Comparison of ENCODE assay signal across 1 mouse cellular context in the genomic region with DNA sequence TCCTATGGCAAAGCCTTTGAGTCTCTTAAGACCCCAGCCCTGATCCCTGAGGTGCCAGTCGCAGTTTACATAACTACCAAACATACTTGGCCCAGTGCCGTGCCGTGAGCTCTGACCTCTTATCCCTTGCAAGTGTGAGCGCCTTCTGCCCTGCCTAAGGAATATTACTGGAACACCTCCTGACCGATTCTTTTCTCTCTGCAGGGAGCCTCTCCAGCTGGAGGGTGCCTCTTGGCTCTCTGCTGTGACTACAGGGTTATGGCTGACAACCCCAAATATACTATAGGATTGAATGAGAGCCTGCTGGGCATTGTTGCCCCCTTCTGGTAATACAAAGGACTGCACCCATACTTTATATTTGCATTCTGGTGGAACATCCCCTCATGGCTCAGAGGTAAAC.
TF ChIP-seq lines count a peak whose summit lies in the region.

No protein-coding gene starts in this region.

TF ChIP-seq in CH12.LX, 34 proteins besides CTCF, POLR2A, EP300 and RAD21:
- peak; percentile 56 for TF ChIP-seq SMC3 (IDR thresholded peaks at IDR 0.05; ENCODE audit: low read depth, low read length)
- no peak for TF ChIP-seq CHD1 (IDR thresholded peaks at IDR 0.05; ENCODE audit: low read depth, low read length)
